In the genomic region with DNA sequence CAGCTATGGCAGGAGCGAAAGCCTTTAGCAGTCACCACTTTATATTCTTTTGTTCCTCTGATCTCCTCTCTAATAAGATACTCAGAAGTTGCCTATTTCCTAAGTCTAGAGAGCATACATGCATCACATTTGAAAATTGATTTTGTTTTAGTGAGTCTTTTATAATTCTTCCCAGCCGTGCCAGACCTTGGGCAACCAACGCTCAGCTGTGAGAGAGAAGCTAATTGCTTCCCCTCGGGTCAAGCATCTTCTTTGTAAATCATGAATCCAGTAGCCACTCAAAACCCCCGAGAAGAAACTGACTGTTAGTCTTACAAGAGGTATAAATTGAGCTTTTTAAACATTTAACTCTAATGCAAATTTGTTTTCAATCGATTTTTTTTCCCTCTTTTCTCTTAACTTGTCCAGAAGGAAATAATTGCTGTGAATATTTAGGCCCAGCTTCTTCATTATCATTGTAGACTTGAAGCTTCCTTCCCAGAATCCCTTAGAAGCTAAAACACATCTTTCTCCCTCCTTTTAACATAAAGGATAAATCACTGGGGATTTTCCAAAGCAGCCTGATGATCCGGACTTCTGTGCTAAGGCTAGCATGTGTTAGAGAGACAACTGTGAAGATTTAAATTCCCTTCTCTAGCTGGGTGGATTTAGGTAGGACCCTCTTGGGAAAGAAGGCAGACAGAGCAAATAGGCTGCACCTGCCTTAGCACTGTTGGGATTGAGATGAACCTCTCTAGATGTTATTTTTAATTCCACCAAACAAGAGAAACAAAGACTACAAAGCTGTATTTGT, we compare ENCODE assay signal across 23 mouse cellular contexts. TPM values are rescaled to one million over a fixed set of nuclear protein-coding genes. Genes with fewer than 3 reads are reported as not detected.
A peak's percentile ranks its signal among the peaks of the same experiment; 100 is the strongest.
DNase-seq lines count a peak whose midpoint lies in the region; ATAC-seq lines count a peak whose summit lies in the region.
"Had no signal": no experiment of that assay in that cellular context is flagged by ENCODE, and none has a peak within 500 bp of the region (broad histone marks: within the 10 kb centered on the region; RNA-seq: fewer than 3 reads in every experiment).

No protein-coding gene starts in this region.

- H3K27ac ChIP-seq in forebrain, embryonic 16.5 days (ENCODE audit: low read length) = peak overlapping the region; percentile 71; the same call in 1 of the 2 replicates
- peak overlapping the region; percentile 68 for H3K27ac ChIP-seq in midbrain, embryonic 15.5 days
- H3K27ac ChIP-seq: embryonic facial prominence, embryonic 12.5 days; heart, adult 2 months; heart, embryonic 15.5 days; limb, embryonic 12.5 days; liver, embryonic 13.5 days; lung, embryonic 15.5 days; macrophage; stomach, embryonic 15.5 days had no signal

- ATAC-seq in forebrain, embryonic 16.5 days = no peak
- ATAC-seq in midbrain, embryonic 15.5 days (replicated peaks) = peak; percentile 41; the same call in 1 of the 2 replicates
- ATAC-seq in erythroblast, adult 5-6 weeks (replicated peaks; ENCODE audit: low FRiP score, poor library complexity, severe bottlenecking) = no peak

- no peaks in the 10 kb centered on the region for H3K27me3 ChIP-seq in forebrain, embryonic 16.5 days (replicated peaks; ENCODE audit: control insufficient read depth, insufficient read depth, low read length)
- H3K27me3 ChIP-seq in midbrain, embryonic 15.5 days (replicated peaks) = no peaks in the 10 kb centered on the region
- H3K27me3 ChIP-seq: embryonic facial prominence, embryonic 12.5 days; heart, embryonic 15.5 days; limb, embryonic 12.5 days; liver, embryonic 13.5 days; lung, embryonic 15.5 days; stomach, embryonic 15.5 days had no signal

- peak; percentile 51 for DNase-seq in heart, adult 11 months
- DNase-seq in heart, adult 18-20 months = no peak
- peak; percentile 11 for DNase-seq in Muller cell, postnatal 12 days (ENCODE audit: inconsistent ontology term)
- no peak for DNase-seq in B cell, adult 2 months
- DNase-seq in right cerebral cortex, postnatal 10 days (ENCODE audit: low spot score in 2 of 2) = no peak
- DNase-seq: adrenal gland, postnatal 10 days; cerebellum, adult 11-12 months; heart, adult 2 months; kidney, adult 18-20 months; kidney, postnatal 10 days; layer of hippocampus, adult 9-11 months; liver, embryonic 13.5 days; right cerebral cortex, adult 18-20 months; spleen, adult 18-20 months had no signal

- H3K4me2 ChIP-seq in forebrain, embryonic 16.5 days (ENCODE audit: low read length) = no peak overlapping the region
- no peak overlapping the region for H3K4me2 ChIP-seq in midbrain, embryonic 15.5 days
- H3K4me2 ChIP-seq: embryonic facial prominence, embryonic 12.5 days; heart, embryonic 15.5 days; limb, embryonic 12.5 days; liver, embryonic 13.5 days; lung, embryonic 15.5 days; stomach, embryonic 15.5 days had no signal

- H3K9ac ChIP-seq in forebrain, embryonic 16.5 days (replicated peaks; ENCODE audit: low read depth, low read length) = no peak overlapping the region
- no peak overlapping the region for H3K9ac ChIP-seq in midbrain, embryonic 15.5 days
- H3K9ac ChIP-seq: embryonic facial prominence, embryonic 12.5 days; heart, embryonic 15.5 days; limb, embryonic 12.5 days; liver, embryonic 13.5 days; lung, embryonic 15.5 days; stomach, embryonic 15.5 days had no signal

- H3K4me1 ChIP-seq in forebrain, embryonic 16.5 days (replicated peaks; ENCODE audit: control insufficient read depth, insufficient read depth, low read length) = peaks cover 10% of the 10 kb centered on the region
- peaks cover 13% of the 10 kb centered on the region for H3K4me1 ChIP-seq in midbrain, embryonic 15.5 days
- H3K4me1 ChIP-seq: embryonic facial prominence, embryonic 12.5 days; heart, embryonic 15.5 days; limb, embryonic 12.5 days; liver, embryonic 13.5 days; lung, embryonic 15.5 days; stomach, embryonic 15.5 days had no signal

- no peak overlapping the region for H3K4me3 ChIP-seq in forebrain, embryonic 16.5 days (replicated peaks; ENCODE audit: low read length)
- H3K4me3 ChIP-seq in midbrain, embryonic 15.5 days = no peak overlapping the region
- H3K4me3 ChIP-seq: embryonic facial prominence, embryonic 12.5 days; heart, adult 2 months; heart, embryonic 15.5 days; limb, embryonic 12.5 days; liver, embryonic 13.5 days; lung, embryonic 15.5 days; stomach, embryonic 15.5 days had no signal

- H3K36me3 ChIP-seq in forebrain, embryonic 16.5 days (ENCODE audit: control insufficient read depth, insufficient read depth) = no peaks in the 10 kb centered on the region
- H3K36me3 ChIP-seq in midbrain, embryonic 15.5 days (replicated peaks) = no peaks in the 10 kb centered on the region
- H3K36me3 ChIP-seq: embryonic facial prominence, embryonic 12.5 days; heart, embryonic 15.5 days; limb, embryonic 12.5 days; liver, embryonic 13.5 days; lung, embryonic 15.5 days; stomach, embryonic 15.5 days had no signal

- 24% methylated on average over 7 of the region's 7 CpGs for WGBS in forebrain, embryonic 16.5 days
- WGBS in midbrain, embryonic 15.5 days = 31% methylated on average over 7 of the region's 7 CpGs

- H3K9me3 ChIP-seq in forebrain, embryonic 16.5 days (ENCODE audit: control insufficient read depth, low read length) = peaks cover 4% of the 10 kb centered on the region; the same call in 1 of the 2 replicates
- no peaks in the 10 kb centered on the region for H3K9me3 ChIP-seq in midbrain, embryonic 15.5 days
- H3K9me3 ChIP-seq: embryonic facial prominence, embryonic 12.5 days; heart, embryonic 15.5 days; liver, embryonic 13.5 days; lung, embryonic 15.5 days; stomach, embryonic 15.5 days had no signal

RNA-seq across cellular contexts. Expression of a gene that starts 10.5 kb away (rescaled TPM):
- total RNA-seq in heart, adult 18-20 months (2021) = 10 to 100 TPM; 14.3 to 15.5 TPM
- polyA plus RNA-seq in forebrain, embryonic 16.5 days (2015; fragmentation: Nextera tagmentation; extraction: Ambion mirVana) = 49.6 and 52.5 TPM in 2 replicates
- 34.4 and 35.0 TPM in 2 replicates for polyA plus RNA-seq in midbrain, embryonic 15.5 days (2015; fragmentation: Nextera tagmentation; extraction: Ambion mirVana)
- 11.3 and 14.8 TPM in 2 replicates for total RNA-seq in erythroblast, adult 5-6 weeks (2015; ENCODE audit: low replicate concordance)
- 1.9 and 7.8 TPM in 2 replicates for total RNA-seq in erythroblast, adult 5-6 weeks (2017; ENCODE audit: low replicate concordance)

Comparison
In these comparisons a context has a peak if more than half of its experiments do, and no peak if none do; other contexts are left out.
1. DNase-seq: peak in heart, adult 11 months (single experiment) and Muller cell, postnatal 12 days (single experiment); none in heart, adult 18-20 months (0 of 2), B cell, adult 2 months (0 of 2) and right cerebral cortex, postnatal 10 days (0 of 2).